Mouse (Mus musculus): Measurements from ENCODE around the gene Fau. TPM values are rescaled to one million over a fixed set of nuclear protein-coding genes. Genes with fewer than 3 reads are reported as not detected.

Fau gene
- total and polyA plus RNA-seq, 3 experiments, result 2,986 to 5,712 (median 3,086) TPM

DNA sequence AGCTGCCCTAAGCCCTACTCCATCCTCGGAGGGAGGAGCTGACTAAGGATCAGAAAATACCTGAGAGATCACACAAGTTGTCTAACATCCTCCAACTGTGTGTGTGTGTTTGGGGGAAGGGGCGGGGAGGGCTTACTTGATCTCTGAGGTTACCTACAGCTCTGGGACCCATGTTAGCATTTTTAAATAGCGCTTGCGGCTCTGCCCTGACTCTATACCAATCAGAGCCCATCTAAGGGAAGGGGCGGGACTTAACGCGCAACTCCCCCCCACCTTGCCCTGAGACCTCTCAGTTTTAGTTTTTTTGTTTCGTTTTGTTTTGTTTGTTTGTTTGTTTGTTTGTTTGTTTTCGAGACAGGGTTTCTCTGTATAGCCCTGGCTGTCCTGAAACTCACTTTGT is 28.2 kb upstream of the Fau start:
- Histone ChIP-seq H3K4me3 (ENCODE audit: low read depth, low read length) (no peak overlapping the region), H3K9me3 (replicated peaks) (no peaks in the 10 kb centered on the region), H3K4me1 (ENCODE audit: insufficient read depth, low read depth, low read length) (peaks cover 27% of the 10 kb centered on the region), H3K36me3 (replicated peaks) (no peaks in the 10 kb centered on the region), H3K27me3 (ENCODE audit: insufficient read depth, low read length) (peaks cover 28% of the 10 kb centered on the region)
- no peak for DNase-seq (ENCODE audit: low spot score)
- no peak for ATAC-seq (ENCODE audit: extremely low read depth, insufficient number of reproducible peaks, low FRiP score, poor library complexity, severe bottlenecking)
- TF ChIP-seq GATA2 (IDR thresholded peaks at IDR 0.05; ENCODE audit: borderline replicate concordance, low read depth, low read length) (no peak), GATA1 (IDR thresholded peaks at IDR 0.05; ENCODE audit: borderline replicate concordance, low read length) (no peak)

DNA sequence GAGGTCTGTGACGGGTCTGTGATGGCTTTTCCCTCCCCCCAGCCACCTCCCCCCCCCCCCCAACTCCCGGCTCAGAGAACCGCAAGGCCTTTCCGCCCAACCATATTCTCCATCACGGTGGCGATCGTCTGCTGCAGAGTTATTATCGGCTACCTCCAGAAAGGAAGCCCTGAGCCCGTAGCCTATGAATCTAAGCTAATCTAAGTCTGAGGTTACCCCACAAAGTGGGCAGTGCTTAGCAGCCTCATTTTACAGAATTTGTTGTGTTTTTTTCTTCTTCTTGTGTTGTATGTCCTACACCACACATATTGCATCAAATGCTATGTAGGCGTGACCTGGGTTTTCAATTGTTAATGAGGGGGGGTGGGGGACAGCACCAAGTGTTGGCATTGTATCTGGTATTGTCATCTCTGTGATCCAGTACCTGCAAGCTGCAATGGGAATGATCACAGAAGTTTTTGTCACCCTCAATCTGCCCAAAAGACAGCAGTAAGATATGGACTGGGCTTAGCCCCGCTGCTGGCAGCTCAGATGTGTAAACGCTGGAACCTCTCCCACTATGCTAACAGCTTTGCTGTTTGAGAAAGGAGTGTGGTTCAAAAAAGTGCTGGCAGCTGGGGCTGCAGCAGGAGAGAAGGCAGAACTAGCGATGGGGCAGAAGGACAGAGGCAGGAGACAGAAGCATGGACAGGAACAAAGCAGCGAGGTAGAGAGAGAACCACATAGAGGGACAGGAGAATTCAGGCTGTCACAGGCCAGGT is 26.9 kb upstream of the Fau start:
- no peak for DNase-seq (ENCODE audit: low spot score)
- H3K4me1 ChIP-seq (ENCODE audit: insufficient read depth, low read depth, low read length), result peaks cover 27% of the 10 kb centered on the region
- H3K36me3 ChIP-seq (replicated peaks), result no peaks in the 10 kb centered on the region
- H3K4me3 ChIP-seq (ENCODE audit: low read depth, low read length), result no peak overlapping the region
- H3K27me3 ChIP-seq (ENCODE audit: insufficient read depth, low read length), result peaks cover 17% of the 10 kb centered on the region
- TF ChIP-seq TAL1 (conservative IDR thresholded peaks at IDR 0.05; ENCODE audit: low read depth, low read length), result no peak
- TF ChIP-seq POLR2AphosphoS5 (IDR thresholded peaks at IDR 0.05; ENCODE audit: insufficient replicate concordance, low read depth, low read length), result no peak
- TF ChIP-seq CTCF (IDR thresholded peaks at IDR 0.05; ENCODE audit: low read depth, low read length), result no peak
- TF ChIP-seq GATA2 (IDR thresholded peaks at IDR 0.05; ENCODE audit: borderline replicate concordance, low read depth, low read length), result no peak
- TF ChIP-seq GATA1 (IDR thresholded peaks at IDR 0.05; ENCODE audit: borderline replicate concordance, low read length), result no peak
- no peaks in the 10 kb centered on the region for H3K9me3 ChIP-seq (replicated peaks)
- ATAC-seq (ENCODE audit: extremely low read depth, insufficient number of reproducible peaks, low FRiP score, poor library complexity, severe bottlenecking), result no peak

DNA sequence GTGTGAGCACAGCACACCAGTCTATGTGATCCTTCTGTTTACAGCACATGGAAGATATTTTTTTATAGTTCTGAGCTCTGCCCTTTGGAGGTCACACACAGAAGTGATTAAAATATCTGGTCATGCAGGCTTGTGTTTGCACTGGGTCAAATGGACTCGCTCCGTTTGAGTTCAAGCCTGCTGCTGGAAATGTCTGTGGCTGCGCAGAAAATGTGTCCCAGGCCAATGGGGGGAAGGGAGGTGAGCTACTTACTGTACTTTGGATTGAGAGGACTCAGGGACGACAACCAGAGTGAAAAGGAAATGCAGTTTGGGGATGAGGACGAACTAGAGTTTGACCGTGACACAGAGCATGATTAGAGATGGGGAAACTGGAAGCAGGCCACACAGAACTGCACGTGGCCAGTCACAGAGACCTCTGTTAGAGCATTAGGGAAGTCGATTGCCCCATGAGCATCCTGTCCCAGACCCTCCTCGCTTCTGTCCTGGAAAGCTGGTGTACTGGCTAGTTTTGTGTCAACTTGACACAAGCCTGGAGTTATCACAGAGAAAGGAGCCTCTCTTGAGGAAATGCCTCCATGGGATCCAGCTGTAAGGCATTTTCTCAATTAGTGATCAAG is 21.6 kb upstream of the Fau start:
- TF ChIP-seq GATA1 (IDR thresholded peaks at IDR 0.05; ENCODE audit: borderline replicate concordance, low read length) (no peak), POLR2AphosphoS5 (IDR thresholded peaks at IDR 0.05; ENCODE audit: insufficient replicate concordance, low read depth, low read length) (no peak), GATA2 (IDR thresholded peaks at IDR 0.05; ENCODE audit: borderline replicate concordance, low read depth, low read length) (no peak), TAL1 (conservative IDR thresholded peaks at IDR 0.05; ENCODE audit: low read depth, low read length) (no peak), CTCF (IDR thresholded peaks at IDR 0.05; ENCODE audit: low read depth, low read length) (no peak)
- H3K4me3 ChIP-seq (ENCODE audit: low read depth, low read length), result no peak overlapping the region
- ATAC-seq (ENCODE audit: extremely low read depth, insufficient number of reproducible peaks, low FRiP score, poor library complexity, severe bottlenecking), result no peak
- peaks cover 14% of the 10 kb centered on the region; the same call in 1 of the 2 replicates for H3K4me1 ChIP-seq (ENCODE audit: insufficient read depth, low read depth, low read length)
- H3K36me3 ChIP-seq (replicated peaks), result no peaks in the 10 kb centered on the region
- no peaks in the 10 kb centered on the region for H3K9me3 ChIP-seq (replicated peaks)
- DNase-seq (ENCODE audit: low spot score), result no peak
- peaks cover 10% of the 10 kb centered on the region for H3K27me3 ChIP-seq (ENCODE audit: insufficient read depth, low read length)

DNA sequence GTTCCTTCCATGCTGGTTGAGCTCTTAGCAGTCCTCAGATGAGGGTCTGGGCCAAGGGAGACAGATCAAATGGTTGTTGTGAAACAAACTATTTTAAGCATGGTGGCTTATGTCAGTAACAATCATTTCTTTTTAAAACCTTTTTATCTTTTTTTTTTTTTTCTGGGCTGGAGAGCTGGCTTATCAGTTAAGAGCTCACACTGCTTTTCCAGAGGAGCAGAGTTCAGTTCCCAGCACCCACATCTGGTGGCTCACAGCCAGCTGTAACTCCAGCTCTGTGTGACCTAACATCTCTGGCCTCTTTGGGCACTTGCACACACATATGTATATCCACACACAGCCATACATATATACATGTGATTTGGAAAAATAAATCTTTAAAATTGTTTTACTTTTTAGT is 19.9 kb upstream of the Fau start:
- no peak for DNase-seq (ENCODE audit: low spot score)
- Histone ChIP-seq H3K4me3 (ENCODE audit: low read depth, low read length) (no peak overlapping the region), H3K9me3 (replicated peaks) (no peaks in the 10 kb centered on the region), H3K4me1 (ENCODE audit: insufficient read depth, low read depth, low read length) (peaks cover 14% of the 10 kb centered on the region), H3K27me3 (ENCODE audit: insufficient read depth, low read length) (peaks cover 4% of the 10 kb centered on the region; the same call in 1 of the 2 replicates), H3K36me3 (replicated peaks) (peaks cover 13% of the 10 kb centered on the region)
- TF ChIP-seq CTCF (IDR thresholded peaks at IDR 0.05; ENCODE audit: low read depth, low read length), result no peak
- TF ChIP-seq TAL1 (conservative IDR thresholded peaks at IDR 0.05; ENCODE audit: low read depth, low read length), result no peak
- no peak for TF ChIP-seq GATA1 (IDR thresholded peaks at IDR 0.05; ENCODE audit: borderline replicate concordance, low read length)
- no peak for TF ChIP-seq GATA2 (IDR thresholded peaks at IDR 0.05; ENCODE audit: borderline replicate concordance, low read depth, low read length)
- TF ChIP-seq POLR2AphosphoS5 (IDR thresholded peaks at IDR 0.05; ENCODE audit: insufficient replicate concordance, low read depth, low read length), result no peak
- ATAC-seq (ENCODE audit: extremely low read depth, insufficient number of reproducible peaks, low FRiP score, poor library complexity, severe bottlenecking), result no peak

DNA sequence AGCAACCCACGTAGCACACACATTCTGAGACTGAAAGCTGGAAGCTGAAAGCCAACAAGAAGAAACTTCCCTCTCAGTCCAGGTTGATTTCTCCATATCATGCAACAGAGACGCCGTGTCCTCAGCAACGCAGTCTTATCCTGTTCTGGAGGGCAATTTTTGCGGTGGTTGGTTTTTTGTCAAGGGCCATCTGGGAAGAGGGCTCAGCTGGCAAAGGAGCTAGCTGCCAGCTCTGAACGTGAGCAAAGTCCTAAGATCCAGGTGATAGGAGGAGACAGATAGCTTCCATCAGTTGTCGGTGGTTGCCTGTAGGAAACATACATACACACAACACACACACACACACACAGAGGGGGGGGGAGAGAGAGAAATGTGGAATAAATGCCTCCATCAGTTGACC is 19.3 kb upstream of the Fau start:
- no peak overlapping the region for H3K4me3 ChIP-seq (ENCODE audit: low read depth, low read length)
- DNase-seq (ENCODE audit: low spot score) (no peak), ATAC-seq (ENCODE audit: extremely low read depth, insufficient number of reproducible peaks, low FRiP score, poor library complexity, severe bottlenecking) (no peak)
- H3K9me3 ChIP-seq (replicated peaks), result no peaks in the 10 kb centered on the region
- H3K4me1 ChIP-seq (ENCODE audit: insufficient read depth, low read depth, low read length), result peaks cover 13% of the 10 kb centered on the region
- H3K36me3 ChIP-seq (replicated peaks), result peaks cover 13% of the 10 kb centered on the region
- TF ChIP-seq CTCF (IDR thresholded peaks at IDR 0.05; ENCODE audit: low read depth, low read length) (no peak), GATA1 (IDR thresholded peaks at IDR 0.05; ENCODE audit: borderline replicate concordance, low read length) (no peak), POLR2AphosphoS5 (IDR thresholded peaks at IDR 0.05; ENCODE audit: insufficient replicate concordance, low read depth, low read length) (no peak), TAL1 (conservative IDR thresholded peaks at IDR 0.05; ENCODE audit: low read depth, low read length) (no peak), GATA2 (IDR thresholded peaks at IDR 0.05; ENCODE audit: borderline replicate concordance, low read depth, low read length) (no peak)
- 0 out of 2 replicates have a peak, but pooled peaks cover 2% of the 10 kb centered on the region for H3K27me3 ChIP-seq (ENCODE audit: insufficient read depth, low read length)

DNA sequence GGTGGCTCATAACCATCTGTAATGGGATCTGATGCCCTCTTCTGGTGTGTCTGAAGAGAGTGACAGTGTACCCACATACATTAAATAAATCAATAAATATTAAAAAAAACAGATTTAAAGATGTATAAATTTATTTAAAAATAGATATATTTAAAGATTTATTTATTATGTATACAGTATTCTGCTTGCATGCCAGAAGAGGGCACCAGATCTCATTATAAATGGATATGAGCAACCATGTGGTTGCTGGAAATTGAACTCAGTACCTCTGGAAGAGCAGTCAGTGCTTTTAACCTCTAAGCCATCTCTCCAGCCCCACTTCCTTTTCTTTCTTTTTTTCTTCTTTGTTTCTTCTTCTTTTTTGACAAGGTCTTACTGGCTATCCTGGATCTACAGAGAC is 17.6 kb upstream of the Fau start:
- no peak for TF ChIP-seq TAL1 (conservative IDR thresholded peaks at IDR 0.05; ENCODE audit: low read depth, low read length)
- no peak for TF ChIP-seq GATA2 (IDR thresholded peaks at IDR 0.05; ENCODE audit: borderline replicate concordance, low read depth, low read length)
- TF ChIP-seq GATA1 (IDR thresholded peaks at IDR 0.05; ENCODE audit: borderline replicate concordance, low read length), result no peak
- TF ChIP-seq POLR2AphosphoS5 (IDR thresholded peaks at IDR 0.05; ENCODE audit: insufficient replicate concordance, low read depth, low read length), result no peak
- no peak for TF ChIP-seq CTCF (IDR thresholded peaks at IDR 0.05; ENCODE audit: low read depth, low read length)
- Histone ChIP-seq H3K36me3 (replicated peaks) (peaks cover 15% of the 10 kb centered on the region), H3K4me3 (ENCODE audit: low read depth, low read length) (no peak overlapping the region), H3K27me3 (ENCODE audit: insufficient read depth, low read length) (0 out of 2 replicates have a peak, but pooled peaks cover 2% of the 10 kb centered on the region), H3K4me1 (ENCODE audit: insufficient read depth, low read depth, low read length) (peaks cover 19% of the 10 kb centered on the region), H3K9me3 (replicated peaks) (no peaks in the 10 kb centered on the region)
- ATAC-seq (ENCODE audit: extremely low read depth, insufficient number of reproducible peaks, low FRiP score, poor library complexity, severe bottlenecking), result no peak
- DNase-seq (ENCODE audit: low spot score), result no peak
